Mouse (Mus musculus) heart, adult 2 months (tissue): ENCODE data around the gene Fat2. TPM values are rescaled to one million over a fixed set of nuclear protein-coding genes. Genes with fewer than 3 reads are reported as not detected.

ENCODE experiments used
- DNase-seq, 2 experiments: peaks; one replicate each; pipeline ENCODE4 v3.0.0; 2021
- H3K27ac ChIP-seq: fragments of 200-600 bp; 2 replicates; pipeline ENCODE4 v1.8.1; 2022
- H3K27me3 ChIP-seq: fragments of 200-500 bp; 2 replicates; pipeline ENCODE4 v1.6.1; 2012; ENCODE audit warnings: mild to moderate bottlenecking, low read length, inconsistent platforms, mixed read lengths; ENCODE audit not compliant: control insufficient read depth, insufficient read depth
- H3K36me3 ChIP-seq: fragments of 200-500 bp; 2 replicates; pipeline ENCODE4 v1.6.1; 2012; ENCODE audit warnings: low read length, inconsistent platforms; ENCODE audit not compliant: control insufficient read depth, insufficient read depth
- H3K4me1 ChIP-seq: fragments of 200-500 bp; 2 replicates; pipeline ENCODE4 v1.6.1; 2011; ENCODE audit warnings: low read length; ENCODE audit not compliant: control insufficient read depth, insufficient read depth
- H3K4me3 ChIP-seq: fragments of 200-600 bp; 2 replicates; pipeline ENCODE4 v1.8.1; 2022
- H3K79me2 ChIP-seq: fragments of 200-500 bp; replicated peaks from 2 replicates; pipeline ENCODE4 v1.6.1; 2012; ENCODE audit warnings: mild to moderate bottlenecking, inconsistent platforms, low read length, moderate library complexity, mixed read lengths; ENCODE audit not compliant: control insufficient read depth, insufficient read depth
- H3K9ac ChIP-seq: fragments of 200-500 bp; 2 replicates; pipeline ENCODE4 v1.6.1; 2012; ENCODE audit warnings: low read depth, mild to moderate bottlenecking, control low read depth, inconsistent platforms, low read length, mixed read lengths
- CTCF ChIP-seq: fragments of 200-600 bp; IDR thresholded peaks from 2 replicates; pipeline ENCODE4 v1.8.1; 2022; ENCODE audit warnings: antibody characterized with exemption, mild to moderate bottlenecking, moderate library complexity
- EP300 ChIP-seq: fragments of 200-500 bp; IDR thresholded peaks from 2 replicates; pipeline ENCODE4 v1.6.1; 2011; ENCODE audit warnings: low read depth, low read length, control low read depth; ENCODE audit not compliant: insufficient read depth
- POLR2A ChIP-seq: fragments of 200-500 bp; IDR thresholded peaks from 2 replicates; pipeline ENCODE4 v1.6.1; 2011; ENCODE audit warnings: mild to moderate bottlenecking, low read depth, low read length, control low read depth; ENCODE audit not compliant: insufficient read depth
- WGBS: fragments of 180-500 bp; shearing (Covaris S2); methylation state at CpG from one replicate; pipeline ENCODE4 v1.1.7; 2018; 5-methylcytosine and 5-hydroxymethylcytosine counted together
- intact Hi-C: fragments of 180-260 bp; cut with DNase I; formaldehyde crosslinking; loops from one replicate; pipeline ENCODE4 v1.15.1; 2025
- polyA plus RNA-seq: library from polyadenylated mRNA; depleted of rRNA; stranded (reverse); fragments of >200 nt; gene quantifications from 2 replicates; pipeline ENCODE4 v1.2.3, GENCODE M21; 2012; rRNA removed
- total RNA-seq, 2 experiments: library from RNA; stranded (reverse); gene quantifications; 2 replicates each; pipeline ENCODE4 v1.2.3; 2021

Gene Fat2
- total and polyA plus RNA-seq, 3 experiments: 0.03 to 0.14 (median 0.09) TPM

DNA sequence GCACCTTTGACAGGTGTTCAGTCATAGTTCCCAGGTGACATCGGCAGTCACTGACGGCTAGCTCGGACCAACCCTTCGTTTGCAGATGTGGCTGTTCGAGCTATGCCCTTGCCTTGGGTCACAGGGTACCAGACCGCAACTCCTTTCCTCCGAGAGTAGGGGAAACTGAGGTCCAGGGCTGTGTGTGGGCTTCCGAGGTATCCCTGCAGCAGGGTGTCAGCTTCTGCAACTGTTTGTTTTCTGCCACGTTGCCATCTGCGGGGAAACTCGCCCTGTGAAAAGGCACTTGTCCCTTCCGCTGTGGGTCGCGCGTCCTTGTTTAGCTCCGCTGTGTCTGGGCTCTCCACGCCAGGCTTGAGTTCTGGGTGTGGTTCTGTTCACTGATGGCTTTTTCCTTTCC, 131.8 kb downstream of the Fat2 start:
- Histone ChIP-seq H3K27ac (peak overlapping the region; percentile 74), H3K27me3 (no peaks in the 10 kb centered on the region), H3K4me1 (no peaks in the 10 kb centered on the region; the same call in 1 of the 2 replicates), H3K9ac (peak overlapping the region; percentile 76), H3K4me3 (peak overlapping the region; percentile 72), H3K79me2 (peaks cover 3% of the 10 kb centered on the region; the same call in 1 of the 2 replicates), H3K36me3 (no peaks in the 10 kb centered on the region)
- peak; percentile 30 to 61 for DNase-seq
- intact Hi-C loops: loop anchor here (1.0 to 5.0 kb wide), 3 partner anchors 33 to 240 kb away; no protein-coding TSS in a partner anchor
- no peak for TF ChIP-seq EP300
- TF ChIP-seq POLR2A: no peak
- TF ChIP-seq CTCF: no peak
- under 1% methylated on average over 17 of the region's 17 CpGs for WGBS

DNA sequence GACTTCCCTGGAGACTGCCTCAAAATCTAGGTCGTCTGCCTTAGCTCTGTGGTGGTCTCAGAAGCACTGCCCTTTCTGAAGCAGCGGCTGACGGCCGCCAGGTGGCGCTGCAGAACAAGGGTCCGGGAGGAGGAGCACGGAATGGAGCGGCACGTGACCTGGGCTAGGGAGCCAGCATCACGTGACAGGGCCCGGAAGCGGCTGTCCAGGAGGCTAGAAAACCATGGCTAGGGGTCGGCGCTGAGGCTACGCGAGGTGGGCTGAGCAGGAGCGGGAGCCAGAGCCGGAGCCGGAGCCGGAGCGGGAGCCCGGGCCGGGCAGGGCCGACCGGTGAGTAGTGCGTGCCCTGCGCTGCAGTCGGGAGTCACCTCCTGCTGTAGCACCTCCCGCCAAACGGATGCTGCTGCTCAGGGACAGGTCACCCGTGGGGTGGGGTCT, 132.2 kb downstream of the Fat2 start, which contains the start of gene Slc36a1:
TSS of gene Slc36a1 (plus strand) at position 192 of the 438 bp plus-strand sequence.
- TF ChIP-seq CTCF (no peak; the same call in none of the 2 replicates), POLR2A (peak; percentile 56), EP300 (peak; percentile 65)
- Histone ChIP-seq H3K79me2 (peaks cover 3% of the 10 kb centered on the region; the same call in 1 of the 2 replicates), H3K27ac (peak within 1 kb of the TSS; percentile 74), H3K4me3 (peak within 1 kb of the TSS; percentile 72), H3K9ac (peak within 1 kb of the TSS; percentile 76), H3K4me1 (no peaks in the 10 kb centered on the region; the same call in 1 of the 2 replicates), H3K36me3 (no peaks in the 10 kb centered on the region), H3K27me3 (no peaks in the 10 kb centered on the region)
- peak; percentile 94 to 97 for DNase-seq
- intact Hi-C loops: loop anchor here (1.0 to 5.0 kb wide), 3 partner anchors 33 to 241 kb away; no protein-coding TSS in a partner anchor
- under 1% methylated on average over 31 of the region's 31 CpGs for WGBS

Other genes with a start within 250 kb of the Fat2 start
- gene Gm2a, start 238.4 kb downstream of the Fat2 start, total RNA-seq: 10 to 100 TPM; 10.3 to 10.8 TPM
- gene Gm2a, start 238.4 kb downstream of the Fat2 start, polyA plus RNA-seq: 18.6 and 19.8 TPM in 2 replicates
- gene Slc36a3, start 184.9 kb downstream of the Fat2 start, total RNA-seq: not detected
- gene Slc36a3, start 184.9 kb downstream of the Fat2 start, polyA plus RNA-seq: not detected in 2 replicates
- 10 to 100 TPM; 10.6 to 12.1 TPM for gene Slc36a2, start 151.5 kb downstream of the Fat2 start, total RNA-seq
- 70.1 and 80.6 TPM in 2 replicates for gene Slc36a2, start 151.5 kb downstream of the Fat2 start, polyA plus RNA-seq
- gene Slc36a1, start 132.2 kb downstream of the Fat2 start, total RNA-seq: 10 to 100 TPM; 11.4 to 13.2 TPM
- gene Slc36a1, start 132.2 kb downstream of the Fat2 start, polyA plus RNA-seq: 11.4 and 11.9 TPM in 2 replicates
- gene Sparc, start 86.6 kb upstream of the Fat2 start, total RNA-seq: 100 to 1,000 TPM; 320 to 420 TPM
- 666 and 876 TPM in 2 replicates for gene Sparc, start 86.6 kb upstream of the Fat2 start, polyA plus RNA-seq
- gene Atox1, start 124.7 kb upstream of the Fat2 start, total RNA-seq: 100 to 1,000 TPM in 1 of 2 experiments, 10 to 100 TPM in 1; 98.6 to 112 TPM
- gene Atox1, start 124.7 kb upstream of the Fat2 start, polyA plus RNA-seq: 155 and 204 TPM in 2 replicates
- 10 to 100 TPM; 40.0 to 41.3 TPM for gene G3bp1, start 133.1 kb upstream of the Fat2 start, total RNA-seq
- gene G3bp1, start 133.1 kb upstream of the Fat2 start, polyA plus RNA-seq: 22.0 and 31.6 TPM in 2 replicates